Mouse (Mus musculus) heart, postnatal 0 days (tissue): ENCODE data around the gene Fam241b.

ENCODE experiments used
- CTCF ChIP-seq: IDR thresholded peaks from 2 replicates; pipeline ENCODE4 v1.5.1; 2016; ENCODE audit warnings: antibody characterized with exemption, control low read depth, low read depth
- EP300 ChIP-seq: IDR thresholded peaks from 2 replicates; pipeline ENCODE4 v1.6.1; 2016; ENCODE audit warnings: antibody characterized with exemption, low read depth

DNA sequence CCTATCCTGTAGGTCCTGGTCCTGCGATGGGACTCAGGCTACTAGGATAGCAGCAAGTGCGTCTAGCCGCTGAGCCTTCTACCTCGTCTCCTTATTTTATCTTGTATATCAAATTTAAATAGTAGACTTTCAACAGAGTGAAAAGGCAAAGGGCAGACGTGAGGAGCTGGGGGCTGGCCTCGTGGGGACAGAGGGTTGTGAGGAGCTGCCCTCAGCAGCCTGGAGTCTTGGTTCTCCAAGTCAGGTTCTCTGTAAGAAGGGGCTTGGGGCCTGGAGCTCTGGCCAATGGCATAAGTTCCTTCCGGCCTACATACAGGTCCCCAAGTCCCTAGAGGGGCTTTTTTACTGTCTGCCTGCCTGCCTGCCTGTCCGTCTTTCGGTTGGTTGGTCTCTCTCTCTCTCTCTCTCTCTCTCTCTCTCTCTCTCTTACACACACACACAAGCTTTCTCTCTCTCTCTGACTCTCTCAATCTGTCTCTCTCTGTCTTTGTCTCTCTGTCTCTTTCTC, 30.3 kb upstream of the Fam241b start:
- TF ChIP-seq CTCF: no peak
- TF ChIP-seq EP300: no peak
